Mouse (Mus musculus): ENCODE measurements around the gene Fgfbp3. TPM values are rescaled to one million over a fixed set of nuclear protein-coding genes. Genes with fewer than 3 reads are reported as not detected.
A peak's percentile ranks its signal among the peaks of the same experiment; 100 is the strongest.
"Not testable (repeated sequence)": the region's sequence is repeated elsewhere in the genome, so short reads cannot be mapped to it uniquely, and the experiment has no call there.

Gene Fgfbp3
- polyA plus RNA-seq (2016; fragmentation: Nextera tagmentation; extraction: Ambion mirVana), result 5.2 and 5.3 TPM in 2 replicates

- peak within 1 kb of the TSS; percentile 93 for H3K4me3 ChIP-seq
- H3K9me3 ChIP-seq (replicated peaks), result no peaks in the 10 kb centered on the region
- peak within 1 kb of the TSS; percentile 96 for H3K9ac ChIP-seq
- no peak for ATAC-seq (ENCODE audit: insufficient number of reproducible peaks, low FRiP score)
- no peaks in the 10 kb centered on the region for H3K27me3 ChIP-seq (replicated peaks)
- peak within 1 kb of the TSS; percentile 86 for H3K4me2 ChIP-seq
- WGBS, result 7% methylated on average over 12 of the region's 12 CpGs
- no peaks in the 10 kb centered on the region for H3K36me3 ChIP-seq
- peaks cover 5% of the 10 kb centered on the region; the same call in 1 of the 2 replicates for H3K4me1 ChIP-seq (replicated peaks)
- H3K27ac ChIP-seq (ENCODE audit: poor library complexity, severe bottlenecking), result peak within 1 kb of the TSS; percentile 90
Measured at GRCm38 (mm10) chr19:36919466-36919865, at the start of gene Fgfbp3. Fgfbp3 (minus strand) TSS chr19:36919615.

GRCm38 (mm10) chr19:36962544-36963260 is 43.3 kb upstream of the Fgfbp3 start:
- WGBS, result 86% methylated on average over 6 of the region's 6 CpGs
- H3K4me1 ChIP-seq (replicated peaks); H3K9ac ChIP-seq; H3K9me3 ChIP-seq (replicated peaks); H3K4me3 ChIP-seq; H3K27me3 ChIP-seq (replicated peaks); H3K27ac ChIP-seq (ENCODE audit: poor library complexity, severe bottlenecking); ATAC-seq (ENCODE audit: insufficient number of reproducible peaks, low FRiP score); H3K4me2 ChIP-seq: not testable (repeated sequence)
- peaks cover 59% of the 10 kb centered on the region for H3K36me3 ChIP-seq

DNA sequence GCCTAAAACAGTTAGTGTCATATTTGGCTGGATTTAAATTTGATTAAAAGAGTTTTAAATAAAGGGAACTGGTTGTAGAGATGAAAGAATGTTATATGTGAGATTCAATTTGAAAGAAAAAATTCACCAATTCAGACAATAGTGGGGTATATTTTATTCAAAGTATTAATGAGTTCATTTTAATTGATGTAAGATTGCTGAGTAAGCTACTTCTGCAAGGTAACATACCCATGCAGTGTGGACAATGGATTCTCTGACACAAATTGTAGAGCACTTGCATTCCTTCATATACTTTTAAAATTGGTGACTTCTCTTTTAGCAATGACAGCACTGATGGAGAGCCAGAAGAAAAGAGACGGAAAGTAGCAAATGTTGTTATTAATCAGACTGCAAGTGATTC is 41.9 kb upstream of the Fgfbp3 start:
- Histone ChIP-seq H3K27ac (ENCODE audit: poor library complexity, severe bottlenecking) (no peak overlapping the region), H3K27me3 (replicated peaks) (no peaks in the 10 kb centered on the region), H3K9ac (no peak overlapping the region), H3K36me3 (peaks cover 56% of the 10 kb centered on the region), H3K9me3 (replicated peaks) (no peaks in the 10 kb centered on the region), H3K4me1 (replicated peaks) (no peaks in the 10 kb centered on the region), H3K4me3 (no peak overlapping the region), H3K4me2 (no peak overlapping the region)
- no peak for ATAC-seq (ENCODE audit: insufficient number of reproducible peaks, low FRiP score)
- WGBS, result 91% methylated on average over 1 of the region's 1 CpGs

- Histone ChIP-seq H3K4me1 (replicated peaks) (peaks cover 4% of the 10 kb centered on the region), H3K27ac (ENCODE audit: poor library complexity, severe bottlenecking) (no peak overlapping the region), H3K4me2 (no peak overlapping the region), H3K36me3 (peaks cover 40% of the 10 kb centered on the region), H3K4me3 (no peak overlapping the region), H3K9me3 (replicated peaks) (no peaks in the 10 kb centered on the region), H3K27me3 (replicated peaks) (no peaks in the 10 kb centered on the region), H3K9ac (no peak overlapping the region)
- ATAC-seq (ENCODE audit: insufficient number of reproducible peaks, low FRiP score), result no peak
- WGBS, result 94% methylated on average over 4 of the region's 4 CpGs
Measured at GRCm38 (mm10) chr19:36958331-36958730, 38.9 kb upstream of the Fgfbp3 start.

GRCm38 (mm10) chr19:36953637-36954206 is 34.3 kb upstream of the Fgfbp3 start:
- 32% methylated on average over 4 of the region's 4 CpGs for WGBS

GRCm38 (mm10) chr19:36940064-36940463 is 20.6 kb upstream of the Fgfbp3 start:
- Histone ChIP-seq H3K27ac (ENCODE audit: poor library complexity, severe bottlenecking) (no peak overlapping the region), H3K36me3 (peaks cover 6% of the 10 kb centered on the region; the same call in 1 of the 2 replicates)

More at GRCm38 (mm10) chr19:36953637-36954206, 34.3 kb upstream of the Fgfbp3 start:
- Histone ChIP-seq H3K9ac (no peak overlapping the region), H3K4me3 (no peak overlapping the region), H3K4me1 (replicated peaks) (peaks cover 4% of the 10 kb centered on the region), H3K9me3 (replicated peaks) (no peaks in the 10 kb centered on the region), H3K27ac (ENCODE audit: poor library complexity, severe bottlenecking) (no peak overlapping the region), H3K27me3 (replicated peaks) (no peaks in the 10 kb centered on the region), H3K4me2 (no peak overlapping the region), H3K36me3 (peaks cover 12% of the 10 kb centered on the region)
- ATAC-seq (ENCODE audit: insufficient number of reproducible peaks, low FRiP score), result no peak

GRCm38 (mm10) chr19:36938008-36938407 is 18.6 kb upstream of the Fgfbp3 start:
- Histone ChIP-seq H3K4me2 (no peak overlapping the region), H3K9ac (no peak overlapping the region), H3K9me3 (replicated peaks) (no peaks in the 10 kb centered on the region), H3K36me3 (0 out of 2 replicates have a peak, but pooled peaks cover 3% of the 10 kb centered on the region), H3K4me3 (no peak overlapping the region), H3K27me3 (replicated peaks) (no peaks in the 10 kb centered on the region), H3K4me1 (replicated peaks) (no peaks in the 10 kb centered on the region), H3K27ac (ENCODE audit: poor library complexity, severe bottlenecking) (no peak overlapping the region)
- ATAC-seq (ENCODE audit: insufficient number of reproducible peaks, low FRiP score), result no peak

More at GRCm38 (mm10) chr19:36940064-36940463, 20.6 kb upstream of the Fgfbp3 start:
- no peak overlapping the region for H3K4me2 ChIP-seq
- no peaks in the 10 kb centered on the region for H3K9me3 ChIP-seq (replicated peaks)
- no peak overlapping the region for H3K4me3 ChIP-seq
- no peaks in the 10 kb centered on the region for H3K27me3 ChIP-seq (replicated peaks)
- WGBS, result 91% methylated on average over 1 of the region's 1 CpGs
- H3K9ac ChIP-seq, result no peak overlapping the region
- no peaks in the 10 kb centered on the region for H3K4me1 ChIP-seq (replicated peaks)
- no peak for ATAC-seq (ENCODE audit: insufficient number of reproducible peaks, low FRiP score)

DNA sequence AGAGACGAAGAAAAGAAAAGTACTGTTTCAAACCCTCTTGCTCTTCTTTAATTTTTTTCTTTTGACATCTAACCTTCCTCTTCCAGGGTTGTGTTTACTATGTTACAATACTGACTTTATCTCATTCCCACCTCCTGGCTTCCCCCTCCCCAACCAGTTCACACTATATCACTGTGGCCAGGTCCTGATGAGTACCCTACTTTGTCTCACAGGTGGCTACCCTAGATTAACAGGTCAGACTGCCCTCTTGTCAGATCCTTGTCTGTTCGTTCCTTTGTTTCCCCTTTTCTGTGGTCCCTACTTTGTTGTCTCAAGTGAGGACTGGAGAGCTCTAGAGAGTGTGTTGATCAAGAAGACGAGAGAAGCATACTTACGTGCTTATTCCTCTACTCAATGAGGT is 16.9 kb upstream of the Fgfbp3 start:
- H3K36me3 ChIP-seq, result 0 out of 2 replicates have a peak, but pooled peaks cover 3% of the 10 kb centered on the region
- H3K27me3 ChIP-seq (replicated peaks), result no peaks in the 10 kb centered on the region
- no peak overlapping the region for H3K9ac ChIP-seq
- no peak overlapping the region for H3K27ac ChIP-seq (ENCODE audit: poor library complexity, severe bottlenecking)
- no peaks in the 10 kb centered on the region for H3K9me3 ChIP-seq (replicated peaks)
- no peak overlapping the region for H3K4me2 ChIP-seq
- ATAC-seq (ENCODE audit: insufficient number of reproducible peaks, low FRiP score), result no peak
- 0 out of 2 replicates have a peak, but pooled peaks cover 5% of the 10 kb centered on the region for H3K4me1 ChIP-seq (replicated peaks)
- H3K4me3 ChIP-seq, result no peak overlapping the region
- WGBS, result 80% methylated on average over 4 of the region's 4 CpGs

DNA sequence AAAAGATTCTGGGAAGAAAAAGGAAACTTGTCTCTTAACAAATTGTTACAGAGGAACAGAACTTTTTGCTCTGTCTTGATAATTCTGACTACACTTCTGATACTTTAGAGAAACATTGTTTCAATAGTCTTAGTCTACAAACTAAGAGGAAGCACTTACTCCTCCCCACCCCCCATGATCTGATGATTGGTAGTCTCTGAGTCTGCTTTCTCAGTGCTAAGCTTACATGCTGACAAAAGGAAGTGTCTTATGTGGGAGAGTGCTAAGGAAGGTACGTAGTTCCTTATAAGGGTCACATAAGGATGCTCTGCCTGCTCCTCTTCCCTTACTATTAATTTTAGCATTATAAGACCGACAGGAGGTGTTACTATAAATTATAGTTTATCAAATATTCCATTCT is 13.2 kb upstream of the Fgfbp3 start:
- Histone ChIP-seq H3K9ac (no peak overlapping the region), H3K4me3 (no peak overlapping the region), H3K4me2 (no peak overlapping the region), H3K27me3 (replicated peaks) (no peaks in the 10 kb centered on the region), H3K27ac (ENCODE audit: poor library complexity, severe bottlenecking) (no peak overlapping the region), H3K4me1 (replicated peaks) (0 out of 2 replicates have a peak, but pooled peaks cover 10% of the 10 kb centered on the region), H3K9me3 (replicated peaks) (no peaks in the 10 kb centered on the region), H3K36me3 (0 out of 2 replicates have a peak, but pooled peaks cover 3% of the 10 kb centered on the region)
- 73% methylated on average over 2 of the region's 2 CpGs for WGBS
- ATAC-seq (ENCODE audit: insufficient number of reproducible peaks, low FRiP score), result no peak

GRCm38 (mm10) chr19:36932097-36932496 is 12.7 kb upstream of the Fgfbp3 start:
- Histone ChIP-seq H3K9me3 (replicated peaks) (no peaks in the 10 kb centered on the region), H3K9ac (no peak overlapping the region), H3K4me1 (replicated peaks) (peaks cover 12% of the 10 kb centered on the region), H3K27me3 (replicated peaks) (no peaks in the 10 kb centered on the region), H3K4me3 (no peak overlapping the region), H3K4me2 (no peak overlapping the region), H3K36me3 (0 out of 2 replicates have a peak, but pooled peaks cover 3% of the 10 kb centered on the region), H3K27ac (ENCODE audit: poor library complexity, severe bottlenecking) (no peak overlapping the region)
- ATAC-seq (ENCODE audit: insufficient number of reproducible peaks, low FRiP score), result no peak

GRCm38 (mm10) chr19:36929816-36930215 is 10.4 kb upstream of the Fgfbp3 start:
- Histone ChIP-seq H3K4me3 (no peak overlapping the region), H3K9ac (no peak overlapping the region), H3K4me2 (no peak overlapping the region), H3K27me3 (replicated peaks) (no peaks in the 10 kb centered on the region), H3K9me3 (replicated peaks) (no peaks in the 10 kb centered on the region), H3K4me1 (replicated peaks) (peaks cover 18% of the 10 kb centered on the region), H3K36me3 (no peaks in the 10 kb centered on the region), H3K27ac (ENCODE audit: poor library complexity, severe bottlenecking) (no peak overlapping the region)
- ATAC-seq (ENCODE audit: insufficient number of reproducible peaks, low FRiP score), result no peak

Measured in heart, embryonic 12.5 days (tissue).